Mouse (Mus musculus) gonadal fat pad, adult 2 months (tissue): Measurements from ENCODE around the gene Espn. TPM values are rescaled to one million over a fixed set of nuclear protein-coding genes. Genes with fewer than 3 reads are reported as not detected.

Source experiments
- DNase-seq: peaks from one replicate; pipeline ENCODE4 v3.0.0-alpha.2; 2012; ENCODE audit warnings: low read depth
- polyA plus RNA-seq: library from polyadenylated mRNA; depleted of rRNA; stranded (reverse); fragments of >200 nt; gene quantifications from 2 replicates; pipeline ENCODE4 v1.2.3, GENCODE M21; 2012

Gene Espn
- polyA plus RNA-seq, 1 experiment, result 83.7 TPM

GRCm38 (mm10) chr4:152097911-152098799 lies 54.0 kb downstream of the Espn start:
- DNase-seq, result no peak

- DNase-seq, result no peak
Observed at GRCm38 (mm10) chr4:152096927-152097326, 55.2 kb downstream of the Espn start.

DNA sequence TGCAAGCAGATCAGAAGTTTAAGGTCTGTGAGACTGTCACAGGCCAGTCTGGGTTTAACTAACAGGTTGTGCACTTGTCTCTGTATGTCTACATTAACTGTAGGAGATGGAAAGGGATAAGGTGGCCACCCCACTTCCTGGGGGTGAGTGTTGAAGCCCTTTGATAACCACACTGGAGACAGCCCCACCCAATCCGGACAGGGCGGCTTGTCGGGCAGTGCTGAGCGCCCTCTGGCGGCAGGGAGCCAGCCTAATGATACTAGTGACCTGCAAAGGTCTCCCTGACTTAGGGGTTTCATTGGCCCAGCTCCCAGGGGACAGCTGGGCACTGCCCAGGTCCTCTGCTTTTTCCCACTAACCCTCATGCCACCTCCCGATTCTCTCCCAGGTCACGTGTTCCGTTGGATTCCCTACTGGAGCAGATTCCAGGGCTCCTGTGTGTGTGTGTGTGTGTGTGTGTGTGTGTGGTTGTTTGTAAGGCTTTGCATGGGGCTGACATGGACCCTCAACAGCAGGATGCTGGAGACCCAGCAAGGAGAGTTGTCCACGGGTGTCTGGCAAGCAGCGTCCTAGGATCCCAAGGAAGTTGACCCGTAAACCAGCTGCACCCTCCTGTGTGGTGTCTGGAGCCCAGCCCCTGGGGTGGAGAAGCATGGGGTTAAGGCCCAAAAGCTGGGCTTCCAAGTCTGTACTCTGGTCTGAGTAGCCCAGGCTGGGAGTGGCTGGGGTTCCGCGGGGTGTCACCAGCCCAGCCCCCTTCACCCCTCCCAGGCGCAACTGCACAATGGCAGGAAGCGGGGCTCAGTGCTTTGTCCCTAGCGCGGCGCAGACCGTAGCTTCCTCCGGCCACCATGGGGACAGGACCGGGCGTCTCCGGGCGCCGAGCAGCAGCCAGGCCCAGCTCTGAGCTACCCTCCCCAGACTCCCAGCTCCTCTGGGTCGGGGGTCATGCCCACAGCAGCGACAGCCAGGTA lies 55.9 kb downstream of the Espn start:
- no peak for DNase-seq

DNA sequence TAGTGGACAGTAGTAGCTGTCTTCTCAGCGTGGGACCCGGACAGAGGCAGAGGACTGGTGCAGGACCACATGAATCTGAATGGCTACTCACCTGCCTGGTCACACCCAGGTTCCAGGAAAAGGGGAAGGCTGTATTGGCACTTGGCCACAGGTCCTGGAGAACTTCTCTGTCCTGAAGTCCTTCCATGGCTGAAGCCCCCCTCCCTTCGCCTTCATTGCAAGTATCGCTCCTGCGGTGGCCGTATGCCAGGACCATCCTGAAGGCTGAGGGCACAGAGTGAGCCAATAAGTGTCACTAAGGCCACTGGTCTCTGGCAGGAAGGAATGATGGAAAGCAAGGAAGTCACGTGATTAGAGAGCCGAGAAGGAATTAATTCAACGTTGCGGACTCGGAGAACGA lies 57.9 kb downstream of the Espn start:
- no peak for DNase-seq

- no peak for DNase-seq
Observed at GRCm38 (mm10) chr4:152092751-152093293, 59.3 kb downstream of the Espn start.

DNA sequence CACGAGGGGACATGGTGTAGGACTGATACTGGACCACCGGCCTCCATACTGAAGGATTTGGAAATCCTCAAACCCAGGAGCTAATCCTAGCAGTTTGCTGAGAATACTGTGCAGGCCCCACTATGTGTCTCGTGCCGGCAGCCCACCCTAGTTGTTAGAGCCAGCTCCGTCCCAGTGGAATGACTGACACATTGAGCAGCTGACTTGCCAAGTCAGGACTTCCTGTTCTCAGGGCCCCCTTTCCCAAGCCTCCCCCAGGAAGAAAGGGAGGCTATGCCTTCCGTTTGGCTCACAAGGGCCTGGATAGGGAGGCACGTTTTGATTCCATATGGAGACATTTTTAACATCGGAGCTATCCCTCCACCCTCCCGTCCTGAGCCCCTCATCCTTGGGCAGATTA lies 62.0 kb downstream of the Espn start:
- DNase-seq, result no peak

DNA sequence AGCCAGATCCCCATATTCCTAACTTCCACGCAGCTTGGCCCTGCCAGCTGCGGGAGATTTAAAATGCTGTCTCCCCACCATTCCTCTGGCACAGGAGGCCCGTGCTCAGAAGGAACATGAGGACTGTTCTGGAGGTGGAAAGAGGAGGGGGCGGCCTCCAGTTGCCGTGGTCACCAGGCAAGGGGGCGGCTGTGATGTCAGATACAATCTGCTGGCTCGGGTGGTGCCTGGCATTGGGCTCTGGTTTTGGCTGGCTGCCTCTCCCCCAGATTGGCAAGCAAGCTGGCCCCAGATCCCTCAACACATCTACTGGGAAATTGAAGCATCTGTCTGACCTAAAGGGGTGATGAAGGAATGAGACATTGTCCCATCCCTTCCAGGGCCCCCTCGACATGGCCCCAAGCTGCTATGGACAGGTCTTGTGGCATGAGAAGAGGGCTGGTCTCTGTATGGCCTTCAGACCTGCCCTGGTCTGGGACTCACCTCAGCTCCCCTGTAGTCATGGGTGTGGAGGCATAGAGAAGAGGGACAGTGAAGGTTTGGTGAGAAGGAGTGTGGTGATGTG lies 63.5 kb downstream of the Espn start:
- no peak for DNase-seq

DNA sequence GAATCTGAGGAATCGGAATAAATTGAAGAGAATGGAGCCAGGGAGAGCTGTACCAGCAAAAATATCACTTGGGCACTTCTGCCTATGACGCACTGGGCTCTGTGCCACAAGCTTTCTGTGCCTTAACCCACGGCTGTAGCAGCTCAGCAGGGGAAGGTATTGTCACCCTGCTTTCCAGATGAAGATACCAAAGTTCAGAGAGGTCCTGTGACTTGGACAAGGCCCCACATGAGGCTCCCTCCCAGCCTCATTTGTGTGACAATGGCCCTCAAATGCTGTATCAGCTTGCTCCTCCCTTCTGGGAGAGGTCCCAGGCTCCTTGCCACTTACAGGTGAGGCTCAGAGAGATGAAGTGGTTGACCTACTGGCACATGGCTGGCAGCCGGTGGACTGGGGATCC lies 64.0 kb downstream of the Espn start:
- DNase-seq, result no peak

DNA sequence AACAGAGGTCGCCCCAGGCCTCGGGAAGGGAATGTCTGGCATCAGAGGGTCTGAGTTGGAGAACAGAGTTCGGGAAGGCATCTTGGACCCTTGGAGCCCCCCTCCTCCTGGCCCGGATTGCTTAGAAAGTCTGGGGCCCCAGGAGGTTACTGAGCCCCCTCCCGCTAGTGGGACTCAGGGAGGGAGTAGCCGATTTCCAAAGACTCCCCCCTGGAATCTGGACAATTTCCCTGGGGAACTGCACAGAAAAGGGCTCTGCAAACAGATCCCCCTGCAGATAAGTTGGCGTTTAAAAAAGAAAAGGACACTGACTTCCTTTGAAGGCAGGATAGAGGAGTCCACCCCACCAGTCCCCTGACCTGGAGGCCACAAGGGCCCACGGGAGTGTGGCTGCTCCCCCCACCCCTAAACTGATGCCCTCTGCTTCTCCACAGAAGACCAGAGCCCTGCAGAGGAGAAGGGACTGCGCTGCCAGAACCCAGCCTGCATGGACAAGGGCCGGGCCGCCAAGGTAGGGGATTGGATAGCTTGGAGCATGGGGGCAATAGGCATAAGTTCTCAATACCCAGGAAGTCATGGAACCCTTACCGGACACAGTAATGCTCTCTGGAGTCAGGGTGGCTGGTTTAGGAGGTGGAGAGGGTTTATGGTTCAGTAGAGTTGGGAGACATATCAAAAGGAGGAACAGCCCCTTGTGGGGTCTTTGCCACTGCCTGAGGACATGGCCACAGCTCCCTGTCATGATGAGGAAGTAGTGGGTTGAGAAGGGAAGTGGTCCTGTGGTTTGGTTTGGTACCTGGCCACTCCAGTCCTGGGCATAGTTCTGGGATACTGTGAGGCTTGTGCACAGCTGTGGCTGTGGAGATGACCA lies 64.7 kb downstream of the Espn start:
- no peak for DNase-seq

DNA sequence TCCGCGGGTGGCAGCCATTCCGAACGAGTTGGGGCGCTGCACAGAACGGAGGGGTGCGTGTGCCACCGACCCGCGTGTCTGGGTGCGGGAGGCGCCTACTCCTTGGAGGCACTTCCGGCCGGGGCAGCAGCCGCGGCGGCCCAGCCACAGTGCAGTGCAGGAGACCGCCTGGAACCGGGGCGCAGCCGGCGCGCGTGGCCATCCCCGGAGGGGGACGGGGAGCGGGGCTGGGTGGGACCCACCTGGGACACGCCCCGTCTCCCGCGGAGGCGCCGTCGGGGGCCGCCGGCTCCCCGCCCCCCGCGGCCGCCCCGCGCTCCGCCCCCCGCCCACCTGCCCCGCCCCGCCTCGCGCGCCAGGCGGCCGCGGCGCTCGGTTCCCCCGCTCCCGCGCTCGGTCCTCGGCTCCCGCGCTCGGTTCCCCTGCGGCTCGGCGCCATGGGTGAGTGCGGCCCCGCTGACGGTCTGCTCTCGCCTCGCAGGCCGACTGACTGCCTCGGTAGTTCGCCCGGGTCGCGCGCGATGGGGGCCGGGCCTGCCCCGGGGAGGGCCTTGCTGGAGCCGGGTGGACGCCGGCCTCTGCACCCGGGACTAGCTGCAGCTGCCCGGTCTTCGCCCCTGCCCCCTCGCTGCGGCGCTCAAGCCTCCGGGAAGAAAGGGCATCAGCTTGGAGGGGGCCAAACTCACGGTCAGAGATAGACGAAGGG lies 65.5 kb downstream of the Espn start:
- DNase-seq, result no peak

GRCm38 (mm10) chr4:152084616-152085015 lies 67.6 kb downstream of the Espn start:
- DNase-seq, result no peak

DNA sequence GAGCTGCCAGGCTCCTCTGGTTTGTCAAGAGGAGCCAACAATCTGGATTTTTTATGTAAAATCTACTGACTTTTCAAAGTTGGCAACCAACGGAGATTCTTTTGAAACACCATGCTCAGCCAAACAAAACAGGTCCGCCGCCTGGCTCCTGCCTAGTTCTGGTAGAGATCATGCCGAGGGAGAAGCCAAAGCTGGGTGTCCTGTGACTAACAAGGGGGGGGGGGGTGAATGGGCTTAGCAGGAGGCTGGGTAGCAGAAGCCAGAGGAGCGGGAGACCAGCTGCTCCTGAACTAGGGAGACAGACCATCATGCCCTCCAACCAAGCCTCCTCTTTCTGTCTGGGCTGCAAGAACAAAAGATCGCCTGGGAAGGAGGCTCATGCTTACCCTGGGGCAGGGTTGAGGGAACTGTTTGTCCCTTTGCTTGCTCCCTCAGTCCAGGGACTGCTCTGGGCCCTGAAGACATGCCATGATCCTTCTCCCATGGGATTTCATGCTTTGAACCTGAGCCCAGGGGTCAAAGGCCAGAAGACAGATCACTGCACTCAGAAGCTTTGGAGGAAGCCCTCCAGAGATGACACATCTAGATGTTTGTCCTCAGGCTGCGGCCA lies 68.5 kb downstream of the Espn start:
- no peak for DNase-seq

DNA sequence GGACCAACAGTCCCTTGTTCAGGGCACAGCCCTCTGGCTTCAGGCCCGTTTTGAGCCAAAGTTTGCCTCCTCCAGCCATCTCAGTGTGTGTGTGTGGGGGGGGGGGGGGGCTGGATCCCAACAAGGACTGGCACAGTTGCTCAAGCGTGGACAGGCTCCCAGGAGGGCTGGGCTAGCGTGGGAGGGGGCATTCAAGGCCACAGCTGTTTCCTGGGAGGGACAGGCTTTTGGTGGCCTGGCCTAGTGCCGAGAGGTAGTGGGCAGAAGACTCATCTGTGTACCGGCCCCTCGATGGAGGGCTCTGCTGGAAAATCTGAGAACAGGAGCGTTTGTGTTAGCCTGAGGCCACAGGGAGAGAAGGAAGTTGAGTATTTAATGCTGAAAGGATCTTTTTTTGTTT lies 72.2 kb downstream of the Espn start:
- DNase-seq, result no peak

- DNase-seq, result no peak
Observed at GRCm38 (mm10) chr4:152079261-152079660, 72.9 kb downstream of the Espn start.

DNA sequence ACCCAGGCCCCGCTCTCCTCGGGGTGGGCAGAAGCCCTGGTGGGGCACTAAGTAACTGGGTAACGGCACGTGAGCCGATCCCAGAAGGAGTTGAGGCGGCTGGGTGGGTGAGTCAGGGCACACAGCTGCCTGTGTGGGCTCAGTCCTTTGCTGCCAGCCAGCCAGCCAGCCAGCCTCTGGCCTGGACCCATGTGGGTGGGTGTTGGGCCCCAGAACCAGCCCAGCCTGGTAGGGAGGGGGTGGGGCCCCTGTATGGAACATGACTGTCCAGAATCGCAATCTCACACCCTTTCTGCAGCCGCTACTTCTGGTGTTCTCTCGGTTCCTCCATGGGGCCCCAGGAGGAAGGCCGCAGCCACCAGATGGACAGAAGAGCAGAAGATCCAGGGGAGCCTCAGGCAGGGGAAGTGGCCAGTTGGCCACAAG lies 74.1 kb downstream of the Espn start:
- DNase-seq, result no peak

GRCm38 (mm10) chr4:152077191-152077590 lies 75.0 kb downstream of the Espn start:
- no peak for DNase-seq

GRCm38 (mm10) chr4:152074548-152074947 lies 77.6 kb downstream of the Espn start:
- no peak for DNase-seq

DNA sequence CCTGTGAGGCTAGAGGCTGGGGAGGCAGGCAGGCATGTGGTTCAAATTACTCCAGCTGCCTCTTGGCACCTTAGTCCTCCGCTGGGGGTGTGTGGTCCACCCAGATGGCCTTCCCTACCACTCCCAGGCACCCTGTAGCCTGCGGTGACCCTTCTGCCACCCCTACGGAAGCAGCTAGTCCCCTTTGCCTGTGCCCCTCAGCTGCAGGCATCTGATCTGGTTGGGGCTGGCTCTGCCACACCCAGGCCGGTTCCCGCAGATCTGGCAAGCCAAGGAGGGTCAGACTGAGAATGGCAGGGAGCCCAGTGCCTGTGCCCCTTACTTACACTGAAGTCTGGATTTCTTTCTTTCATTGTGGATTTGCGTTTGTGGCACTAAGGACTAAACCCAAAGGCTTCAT lies 78.5 kb downstream of the Espn start:
- DNase-seq, result no peak

DNA sequence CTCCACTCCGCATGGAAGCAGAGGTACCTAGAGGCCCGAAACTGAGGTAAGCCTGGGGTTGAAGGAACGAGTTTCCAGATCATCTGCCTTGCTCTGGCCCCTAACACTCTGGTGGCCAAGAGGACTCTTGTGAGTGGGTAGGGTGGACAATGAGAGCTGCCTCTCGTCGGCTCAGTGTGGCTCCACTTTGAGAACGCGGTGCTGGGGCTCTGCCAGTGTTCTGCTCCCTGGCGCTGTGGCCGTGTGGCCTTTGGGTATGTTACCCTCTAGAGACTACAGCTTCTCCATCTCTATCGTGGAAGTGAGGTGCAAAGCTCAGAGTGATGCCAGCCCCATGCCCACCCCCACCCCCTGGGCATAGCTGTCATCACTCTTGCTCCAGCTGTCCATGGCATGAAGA lies 79.5 kb downstream of the Espn start:
- DNase-seq, result no peak

GRCm38 (mm10) chr4:152072121-152072601 lies 80.0 kb downstream of the Espn start, which contains the start of gene Plekhg5:
Gene Plekhg5 (plus strand): TSS chr4:152072498.
- no peak for DNase-seq
